Mouse (Mus musculus): ENCODE data around the gene Sh2b3.

Sh2b3 gene

GRCm38 (mm10) chr5:121843138-121843905 lies 5.9 kb upstream of the Sh2b3 start:
- DNase-seq (ENCODE audit: low spot score), result no peak

- DNase-seq (ENCODE audit: low spot score), result peak; percentile 86
These were observed 5.2 kb upstream of the Sh2b3 start for GRCm38 (mm10) chr5:121842665-121843118.

- no peak for DNase-seq (ENCODE audit: low spot score)
These were observed 4.5 kb upstream of the Sh2b3 start for GRCm38 (mm10) chr5:121841973-121842372.

GRCm38 (mm10) chr5:121841516-121841915 lies 4.1 kb upstream of the Sh2b3 start:
- no peak for DNase-seq (ENCODE audit: low spot score)

GRCm38 (mm10) chr5:121839128-121839473 lies 1.7 kb upstream of the Sh2b3 start:
- no peak for DNase-seq (ENCODE audit: low spot score)

- DNase-seq (ENCODE audit: low spot score), result no peak
These were observed 1.1 kb upstream of the Sh2b3 start for GRCm38 (mm10) chr5:121838341-121839127.

- DNase-seq (ENCODE audit: low spot score), result peak; percentile 91
These were observed 592 bp downstream of the Sh2b3 start for GRCm38 (mm10) chr5:121836692-121837415.

- no peak for DNase-seq (ENCODE audit: low spot score)
These were observed 1.3 kb downstream of the Sh2b3 start for GRCm38 (mm10) chr5:121835949-121836691.

GRCm38 (mm10) chr5:121834991-121835747 lies 2.3 kb downstream of the Sh2b3 start:
- DNase-seq (ENCODE audit: low spot score), result no peak

GRCm38 (mm10) chr5:121834241-121834606 lies 3.2 kb downstream of the Sh2b3 start:
- DNase-seq (ENCODE audit: low spot score), result no peak

GRCm38 (mm10) chr5:121833572-121834240 lies 3.7 kb downstream of the Sh2b3 start:
- DNase-seq (ENCODE audit: low spot score), result no peak

GRCm38 (mm10) chr5:121833159-121833558 lies 4.3 kb downstream of the Sh2b3 start:
- no peak for DNase-seq (ENCODE audit: low spot score)

GRCm38 (mm10) chr5:121832376-121833155 lies 4.9 kb downstream of the Sh2b3 start:
- DNase-seq (ENCODE audit: low spot score), result no peak

- DNase-seq (ENCODE audit: low spot score), result no peak
These were observed 6.3 kb downstream of the Sh2b3 start for GRCm38 (mm10) chr5:121831002-121831601.

- DNase-seq (ENCODE audit: low spot score), result no peak
These were observed 8.7 kb downstream of the Sh2b3 start for GRCm38 (mm10) chr5:121828491-121829432.

GRCm38 (mm10) chr5:121827876-121828275 lies 9.6 kb downstream of the Sh2b3 start:
- DNase-seq (ENCODE audit: low spot score), result no peak

GRCm38 (mm10) chr5:121825606-121826005 lies 11.8 kb downstream of the Sh2b3 start:
- no peak for DNase-seq (ENCODE audit: low spot score)

GRCm38 (mm10) chr5:121824121-121824520 lies 13.3 kb downstream of the Sh2b3 start:
- no peak for DNase-seq (ENCODE audit: low spot score)

Data from ovary, postnatal 36 days (tissue).